Mouse (Mus musculus): ENCODE measurements at regions not wholly inside any gene's neighbourhood (a gene's known extent, or its start where the extent isn't known, plus 50 kb on each side); places are given as distances from the start of the nearest gene placed in this dataset.

- no peak for DNase-seq
Observed at GRCm38 (mm10) chr2:80231891-80232290, 60.4 kb upstream of the Prdx6b start.

- DNase-seq, result no peak
Observed at GRCm38 (mm10) chr2:80205074-80205727, 75.9 kb upstream of the Pde1a start.

GRCm38 (mm10) chr2:80203486-80203885, 74.2 kb upstream of the Pde1a start:
- peak in 1 of 2 experiments; percentile 28 for DNase-seq

- no peak for DNase-seq
Observed at GRCm38 (mm10) chr2:80195896-80196410, 66.7 kb upstream of the Pde1a start.

- no peak for DNase-seq
Observed at GRCm38 (mm10) chr2:80188374-80188773, 59.1 kb upstream of the Pde1a start.

- no peak for DNase-seq
Observed at GRCm38 (mm10) chr2:80186867-80187266, 57.6 kb upstream of the Pde1a start.
